Mouse (Mus musculus) small intestine, adult 2 months (tissue): ENCODE data around the gene Abcc4.

Experiments
- CTCF ChIP-seq: fragments of 200-500 bp; IDR thresholded peaks from 2 replicates; pipeline ENCODE4 v1.5.1; 2012; ENCODE audit warnings: low read depth, mild to moderate bottlenecking, control low read depth, inconsistent platforms, low read length, moderate library complexity, mixed read lengths; ENCODE audit not compliant: insufficient replicate concordance, insufficient read length; ENCODE audit errors: extremely low read depth
- POLR2A ChIP-seq: fragments of 200-500 bp; IDR thresholded peaks from 2 replicates; pipeline ENCODE4 v1.6.1; 2012; ENCODE audit warnings: low read depth, mild to moderate bottlenecking, control low read depth, inconsistent platforms, low read length, moderate library complexity

GRCm38 (mm10) chr14:118723920-118724693 is 18.1 kb upstream of the Abcc4 start:
- TF ChIP-seq CTCF (no peak), POLR2A (no peak)
